Mouse (Mus musculus) brain, adult 2 months (tissue): ENCODE measurements at regions not wholly inside any gene's neighbourhood (a gene's known extent, or its start where the extent isn't known, plus 50 kb on each side); places are given as distances from the start of the nearest gene placed in this dataset.

Source experiments
- DNase-seq: peaks from one replicate; pipeline ENCODE4 v3.0.0; 2011; ENCODE audit warnings: low read depth, low spot score

DNA sequence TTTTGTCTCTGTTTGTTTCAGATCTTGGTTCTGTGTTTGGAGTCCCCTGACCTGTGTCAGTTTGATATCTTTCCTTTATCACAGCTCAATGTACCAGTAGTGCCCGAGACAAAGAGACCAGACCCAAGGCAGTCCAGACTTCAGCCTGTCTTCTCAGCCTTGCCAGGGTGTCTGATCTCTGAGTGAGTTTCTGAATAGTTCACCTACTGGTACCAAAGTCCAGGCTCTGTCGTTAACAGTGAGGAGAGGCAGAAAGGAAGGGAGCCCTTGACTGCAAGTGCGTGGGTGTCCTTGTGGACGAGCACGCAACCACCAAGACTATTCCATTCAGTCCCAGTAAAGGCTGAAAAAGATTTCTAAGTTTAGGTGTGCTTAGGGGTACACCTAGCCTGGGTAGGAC lies 50.8 kb upstream of the Haao start:
- DNase-seq: no peak
